Mouse (Mus musculus): Measurements from ENCODE around the gene Scrn2. TPM values are rescaled to one million over a fixed set of nuclear protein-coding genes. Genes with fewer than 3 reads are reported as not detected.

Scrn2 gene
- polyA plus RNA-seq (2012; rRNA removed) (23.3 and 29.0 TPM in 2 replicates), polyA plus RNA-seq (2014; fragmentation: Nextera tagmentation; extraction: Ambion mirVana) (20.3 and 21.4 TPM in 2 replicates)

DNA sequence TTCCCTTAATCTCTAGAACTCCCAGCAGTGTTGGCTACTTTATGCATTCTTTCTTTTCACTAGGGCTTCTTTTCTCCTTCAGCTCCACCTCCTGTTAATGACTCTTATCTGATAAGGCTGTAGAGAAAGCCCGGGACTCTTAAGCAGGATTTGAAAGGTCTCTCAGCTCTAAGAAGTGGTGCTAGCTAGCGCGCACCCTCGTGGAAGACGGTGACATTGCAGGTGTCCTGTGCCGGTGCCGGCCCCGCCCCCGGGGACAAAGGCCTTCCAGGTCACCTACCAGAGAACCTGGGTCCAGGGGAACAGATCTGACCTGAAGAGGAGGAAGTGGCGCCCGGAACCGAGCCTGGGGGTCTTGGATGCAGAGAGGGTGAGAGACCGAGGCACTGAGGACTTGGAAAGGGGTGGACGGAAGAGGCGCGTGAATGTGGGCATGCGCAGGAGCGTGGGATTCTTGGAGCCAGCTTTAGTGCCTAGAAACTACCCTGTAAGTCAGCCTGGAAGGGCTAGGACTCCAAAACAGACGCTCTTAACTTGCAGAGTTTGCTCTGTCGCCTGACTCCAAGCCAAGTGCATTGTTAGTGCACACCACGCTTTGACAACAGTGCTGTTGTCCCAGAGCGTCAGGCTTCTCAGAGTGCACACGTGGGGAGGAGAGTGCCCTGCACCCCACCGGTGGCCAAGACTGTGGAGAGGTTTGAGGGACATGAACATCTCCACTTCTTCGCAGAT is at the start of gene Scrn2:
TSS of gene Scrn2 (plus strand) at position 253 of the 732 bp plus-strand sequence.
- ATAC-seq (ENCODE audit: low FRiP score, low read depth), result peak; percentile 83
- Histone ChIP-seq H3K27me3 (ENCODE audit: control insufficient read depth, insufficient read depth, low read length) (no peaks in the 10 kb centered on the region), H3K9me3 (ENCODE audit: control insufficient read depth, low read length) (no peaks in the 10 kb centered on the region), H3K4me2 (replicated peaks; ENCODE audit: low read depth, low read length, severe bottlenecking) (peak within 1 kb of the TSS; percentile 89), H3K36me3 (ENCODE audit: control insufficient read depth, insufficient read depth, low read length) (peaks cover 9% of the 10 kb centered on the region; the same call in 1 of the 2 replicates), H3K27ac (replicated peaks; ENCODE audit: low read depth, low read length) (peak within 1 kb of the TSS; percentile 74), H3K9ac (ENCODE audit: low read depth, low read length, severe bottlenecking) (peak within 1 kb of the TSS; percentile 69), H3K4me1 (ENCODE audit: control insufficient read depth, insufficient read depth, low read length) (peaks cover 11% of the 10 kb centered on the region), H3K4me3 (replicated peaks; ENCODE audit: low read length) (peak within 1 kb of the TSS; percentile 62)
- no peak for TF ChIP-seq POLR2A (IDR thresholded peaks at IDR 0.05; ENCODE audit: borderline replicate concordance, extremely low read depth, insufficient read depth, insufficient read length)
- WGBS, result 3% methylated on average over 25 of the region's 25 CpGs
- peak; percentile 90 for DNase-seq (ENCODE audit: low spot score)

DNA sequence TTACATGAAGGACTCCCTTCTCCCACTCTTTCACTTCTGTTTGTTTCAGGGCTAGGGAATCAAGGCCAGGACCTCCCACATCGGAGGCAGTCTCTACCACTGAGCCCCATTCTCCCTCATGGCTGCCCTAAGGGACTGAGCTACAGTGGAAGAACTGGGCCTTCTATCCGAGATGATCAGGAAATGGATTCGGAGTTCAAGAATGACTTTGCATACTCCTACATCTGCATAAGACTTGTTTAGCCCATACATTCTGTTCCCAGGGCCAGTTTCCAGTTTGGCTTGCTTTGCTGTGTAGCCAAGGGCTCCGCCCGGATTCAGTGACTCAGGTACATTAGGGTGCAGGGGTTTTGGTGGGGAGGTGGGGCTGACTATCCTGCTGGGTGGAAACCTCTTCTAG is 49.7 kb upstream of the Scrn2 start:
- ATAC-seq (ENCODE audit: low FRiP score, low read depth), result no peak
- Histone ChIP-seq H3K9ac (ENCODE audit: low read depth, low read length, severe bottlenecking) (no peak overlapping the region), H3K9me3 (ENCODE audit: control insufficient read depth, low read length) (no peaks in the 10 kb centered on the region), H3K27me3 (ENCODE audit: control insufficient read depth, insufficient read depth, low read length) (no peaks in the 10 kb centered on the region), H3K4me1 (ENCODE audit: control insufficient read depth, insufficient read depth, low read length) (peaks cover 21% of the 10 kb centered on the region), H3K4me2 (replicated peaks; ENCODE audit: low read depth, low read length, severe bottlenecking) (no peak overlapping the region), H3K27ac (replicated peaks; ENCODE audit: low read depth, low read length) (no peak overlapping the region), H3K4me3 (replicated peaks; ENCODE audit: low read length) (no peak overlapping the region), H3K36me3 (ENCODE audit: control insufficient read depth, insufficient read depth, low read length) (no peaks in the 10 kb centered on the region)
- no peak for DNase-seq (ENCODE audit: low spot score)
- no peak for TF ChIP-seq POLR2A (IDR thresholded peaks at IDR 0.05; ENCODE audit: borderline replicate concordance, extremely low read depth, insufficient read depth, insufficient read length)
- WGBS, result 72% methylated on average over 5 of the region's 5 CpGs

DNA sequence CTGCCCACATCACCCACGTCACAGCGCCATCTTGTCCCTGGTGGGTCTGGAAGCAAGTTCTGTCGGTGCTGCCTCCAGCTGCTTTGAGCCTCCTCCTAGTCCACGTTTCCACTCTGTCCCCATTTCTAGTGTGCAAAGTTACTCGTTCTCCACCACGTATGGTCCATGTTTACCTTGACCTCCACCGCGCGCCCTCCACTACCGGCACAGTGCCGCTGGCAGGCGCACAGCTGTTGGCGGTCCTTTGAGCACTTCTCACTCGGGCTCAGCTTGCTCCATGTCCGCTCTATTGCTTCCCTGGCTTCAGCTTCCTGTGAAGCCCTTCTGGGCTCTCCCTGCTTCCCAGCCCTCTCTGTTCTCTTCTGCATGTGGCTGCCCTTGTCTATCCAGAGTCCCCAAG is 48.3 kb upstream of the Scrn2 start:
- Histone ChIP-seq H3K4me1 (ENCODE audit: control insufficient read depth, insufficient read depth, low read length) (peaks cover 20% of the 10 kb centered on the region), H3K4me2 (replicated peaks; ENCODE audit: low read depth, low read length, severe bottlenecking) (no peak overlapping the region), H3K27me3 (ENCODE audit: control insufficient read depth, insufficient read depth, low read length) (no peaks in the 10 kb centered on the region), H3K27ac (replicated peaks; ENCODE audit: low read depth, low read length) (no peak overlapping the region), H3K36me3 (ENCODE audit: control insufficient read depth, insufficient read depth, low read length) (no peaks in the 10 kb centered on the region), H3K4me3 (replicated peaks; ENCODE audit: low read length) (no peak overlapping the region), H3K9me3 (ENCODE audit: control insufficient read depth, low read length) (no peaks in the 10 kb centered on the region), H3K9ac (ENCODE audit: low read depth, low read length, severe bottlenecking) (no peak overlapping the region)
- ATAC-seq (ENCODE audit: low FRiP score, low read depth) (no peak), DNase-seq (ENCODE audit: low spot score) (no peak)
- 76% methylated on average over 15 of the region's 15 CpGs for WGBS
- TF ChIP-seq POLR2A (IDR thresholded peaks at IDR 0.05; ENCODE audit: borderline replicate concordance, extremely low read depth, insufficient read depth, insufficient read length), result no peak

DNA sequence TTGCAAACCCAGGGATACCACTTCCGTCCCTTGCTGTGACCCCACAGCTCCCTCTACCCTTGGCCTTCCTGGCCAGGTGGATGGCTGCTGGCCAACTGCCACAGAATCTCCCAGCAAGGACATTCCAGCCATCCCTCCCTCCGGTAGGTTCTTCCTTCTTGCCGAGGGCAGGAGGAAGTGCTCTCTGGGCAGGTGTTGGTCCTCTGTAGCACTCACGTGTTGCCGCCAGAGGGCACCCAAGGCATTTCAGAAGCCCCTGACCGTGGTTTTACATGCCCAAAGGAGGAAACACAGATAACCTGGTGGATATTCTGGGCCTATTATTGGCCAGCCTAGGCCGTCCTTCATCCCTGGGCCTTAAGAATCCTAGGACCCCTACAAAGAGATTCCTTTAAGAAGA is 47.4 kb upstream of the Scrn2 start:
- Histone ChIP-seq H3K27ac (replicated peaks; ENCODE audit: low read depth, low read length) (no peak overlapping the region), H3K9me3 (ENCODE audit: control insufficient read depth, low read length) (no peaks in the 10 kb centered on the region), H3K4me1 (ENCODE audit: control insufficient read depth, insufficient read depth, low read length) (peaks cover 28% of the 10 kb centered on the region), H3K9ac (ENCODE audit: low read depth, low read length, severe bottlenecking) (no peak overlapping the region), H3K4me2 (replicated peaks; ENCODE audit: low read depth, low read length, severe bottlenecking) (no peak overlapping the region), H3K4me3 (replicated peaks; ENCODE audit: low read length) (no peak overlapping the region), H3K36me3 (ENCODE audit: control insufficient read depth, insufficient read depth, low read length) (no peaks in the 10 kb centered on the region), H3K27me3 (ENCODE audit: control insufficient read depth, insufficient read depth, low read length) (no peaks in the 10 kb centered on the region)
- ATAC-seq (ENCODE audit: low FRiP score, low read depth) (no peak), DNase-seq (ENCODE audit: low spot score) (peak; percentile 49)
- TF ChIP-seq POLR2A (IDR thresholded peaks at IDR 0.05; ENCODE audit: borderline replicate concordance, extremely low read depth, insufficient read depth, insufficient read length), result no peak
- WGBS, result 3% methylated on average over 7 of the region's 7 CpGs

DNA sequence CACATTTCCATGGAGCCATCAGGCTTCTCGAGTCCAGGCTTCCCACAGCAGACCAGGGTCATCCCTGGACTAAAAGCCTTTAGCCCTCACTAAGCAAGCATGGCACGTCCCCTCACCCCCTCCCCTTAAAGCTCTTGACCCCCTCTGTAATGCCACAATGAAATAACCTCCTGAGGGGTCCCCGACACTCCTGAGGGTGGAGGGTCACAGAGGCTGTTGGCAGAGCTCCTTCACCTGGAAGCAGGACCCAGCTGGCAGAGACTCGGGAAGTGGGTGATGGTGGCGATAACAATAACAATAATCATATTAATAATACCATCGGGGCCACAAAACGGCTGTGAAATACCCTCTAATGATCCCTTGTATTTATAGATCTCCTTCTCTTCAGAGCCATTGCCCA is 46.9 kb upstream of the Scrn2 start, which contains the start of gene Sp2:
TSS of gene Sp2 (minus strand) at position 101 of the 400 bp plus-strand sequence.
- no peak for TF ChIP-seq POLR2A (IDR thresholded peaks at IDR 0.05; ENCODE audit: borderline replicate concordance, extremely low read depth, insufficient read depth, insufficient read length)
- Histone ChIP-seq H3K27ac (replicated peaks; ENCODE audit: low read depth, low read length) (no peak within 1 kb of the TSS), H3K9ac (ENCODE audit: low read depth, low read length, severe bottlenecking) (no peak within 1 kb of the TSS), H3K36me3 (ENCODE audit: control insufficient read depth, insufficient read depth, low read length) (no peaks in the 10 kb centered on the region), H3K4me3 (replicated peaks; ENCODE audit: low read length) (no peak within 1 kb of the TSS), H3K9me3 (ENCODE audit: control insufficient read depth, low read length) (no peaks in the 10 kb centered on the region), H3K27me3 (ENCODE audit: control insufficient read depth, insufficient read depth, low read length) (no peaks in the 10 kb centered on the region), H3K4me1 (ENCODE audit: control insufficient read depth, insufficient read depth, low read length) (peaks cover 33% of the 10 kb centered on the region), H3K4me2 (replicated peaks; ENCODE audit: low read depth, low read length, severe bottlenecking) (no peak within 1 kb of the TSS)
- 62% methylated on average over 7 of the region's 7 CpGs for WGBS
- DNase-seq (ENCODE audit: low spot score) (no peak), ATAC-seq (ENCODE audit: low FRiP score, low read depth) (no peak)
